Mouse (Mus musculus) olfactory bulb, adult 2 months (tissue): ENCODE measurements at regions not wholly inside any gene's neighbourhood (a gene's known extent, or its start where the extent isn't known, plus 50 kb on each side); places are given as distances from the start of the nearest gene placed in this dataset.

ENCODE experiments used
- CTCF ChIP-seq: fragments of 200-500 bp; IDR thresholded peaks from 2 replicates; pipeline ENCODE4 v1.5.1; 2012; ENCODE audit warnings: low read depth, mild to moderate bottlenecking, low read length, moderate library complexity; ENCODE audit not compliant: insufficient read depth
- POLR2A ChIP-seq: fragments of 200-500 bp; IDR thresholded peaks from 2 replicates; pipeline ENCODE4 v1.6.1; 2012; ENCODE audit warnings: mild to moderate bottlenecking, low read depth, low read length, moderate library complexity; ENCODE audit not compliant: insufficient read depth

GRCm38 (mm10) chr2:144128038-144128402 is 95.2 kb downstream of the Banf2 start:
- TF ChIP-seq CTCF (no peak), POLR2A (no peak)
